Mouse (Mus musculus) embryo, embryonic 11 days (tissue): ENCODE measurements around the gene Adcy7.
A peak's percentile ranks its signal among the peaks of the same experiment; 100 is the strongest.

Experiments used
- DNase-seq: peaks from one replicate; pipeline ENCODE4 v3.0.0-alpha.2; 2015

Gene Adcy7

GRCm38 (mm10) chr8:88272231-88273050, at the start of gene Adcy7:
Gene Adcy7 (plus strand): TSS chr8:88272403.
- DNase-seq, result peak; percentile 81

GRCm38 (mm10) chr8:88225358-88225757, 46.8 kb upstream of the Adcy7 start:
- DNase-seq, result peak; percentile 31

GRCm38 (mm10) chr8:88227851-88228250, 44.4 kb upstream of the Adcy7 start:
- no peak for DNase-seq

- DNase-seq, result no peak
These were observed 43.9 kb upstream of the Adcy7 start for GRCm38 (mm10) chr8:88228286-88228685.

- no peak for DNase-seq
These were observed 43.4 kb upstream of the Adcy7 start for GRCm38 (mm10) chr8:88228800-88229199.

- DNase-seq, result no peak
These were observed 35.5 kb upstream of the Adcy7 start for GRCm38 (mm10) chr8:88236666-88237065.

GRCm38 (mm10) chr8:88237606-88238005, 34.6 kb upstream of the Adcy7 start:
- no peak for DNase-seq

- no peak for DNase-seq
These were observed 32.9 kb upstream of the Adcy7 start for GRCm38 (mm10) chr8:88239277-88239676.

- no peak for DNase-seq
These were observed 30.3 kb upstream of the Adcy7 start for GRCm38 (mm10) chr8:88241871-88242270.

GRCm38 (mm10) chr8:88244298-88244697, 27.9 kb upstream of the Adcy7 start:
- DNase-seq, result peak; percentile 62

GRCm38 (mm10) chr8:88252791-88253190, 19.4 kb upstream of the Adcy7 start:
- DNase-seq, result peak; percentile 63

GRCm38 (mm10) chr8:88254957-88255356, 17.2 kb upstream of the Adcy7 start:
- no peak for DNase-seq

- DNase-seq, result no peak
These were observed 14.2 kb upstream of the Adcy7 start for GRCm38 (mm10) chr8:88258024-88258423.

- no peak for DNase-seq
These were observed 13.7 kb upstream of the Adcy7 start for GRCm38 (mm10) chr8:88258544-88258943.

GRCm38 (mm10) chr8:88260466-88260980, 11.7 kb upstream of the Adcy7 start:
- no peak for DNase-seq

- DNase-seq, result no peak
These were observed 9.2 kb upstream of the Adcy7 start for GRCm38 (mm10) chr8:88262831-88263635.

GRCm38 (mm10) chr8:88265511-88265910, 6.7 kb upstream of the Adcy7 start:
- peak; percentile 64 for DNase-seq

- peak; percentile 78 for DNase-seq
These were observed 5.9 kb upstream of the Adcy7 start for GRCm38 (mm10) chr8:88266170-88266800.

GRCm38 (mm10) chr8:88266801-88267403, 5.3 kb upstream of the Adcy7 start:
- no peak for DNase-seq

GRCm38 (mm10) chr8:88269107-88269875, 2.9 kb upstream of the Adcy7 start:
- DNase-seq, result no peak

- DNase-seq, result no peak
These were observed 2.1 kb upstream of the Adcy7 start for GRCm38 (mm10) chr8:88270086-88270485.

- DNase-seq, result no peak
These were observed 838 bp downstream of the Adcy7 start for GRCm38 (mm10) chr8:88273051-88273430.
